Mouse (Mus musculus): ENCODE data around the gene Midn. TPM values are rescaled to one million over a fixed set of nuclear protein-coding genes. Genes with fewer than 3 reads are reported as not detected.
A peak's percentile ranks its signal among the peaks of the same experiment; 100 is the strongest.

Midn gene
- polyA plus RNA-seq, 1 experiment: 53.2 TPM

GRCm38 (mm10) chr10:80147146-80147718 is 840 bp upstream of the Midn start:
- 73% methylated on average over 5 of the region's 5 CpGs for WGBS
- peak overlapping the region; percentile 97 for H3K27ac ChIP-seq (ENCODE audit: control insufficient read depth, insufficient read depth, low read depth, low read length, poor library complexity)
- peaks cover 4% of the 10 kb centered on the region; the same call in 1 of the 2 replicates for H3K4me1 ChIP-seq (ENCODE audit: control insufficient read depth, insufficient read depth, low read length)
- no peak for TF ChIP-seq CTCF (IDR thresholded peaks at IDR 0.05; ENCODE audit: control insufficient read depth, insufficient read depth, low read length)
- TF ChIP-seq POLR2A (IDR thresholded peaks at IDR 0.05; ENCODE audit: borderline replicate concordance, control insufficient read depth, low read depth, low read length): no peak
- no peak overlapping the region for H3K4me3 ChIP-seq (replicated peaks; ENCODE audit: control insufficient read depth, low read depth, low read length)

GRCm38 (mm10) chr10:80148610-80149290 is 678 bp downstream of the Midn start:
- Histone ChIP-seq H3K4me3 (replicated peaks; ENCODE audit: control insufficient read depth, low read depth, low read length) (peak overlapping the region; percentile 95), H3K4me1 (ENCODE audit: control insufficient read depth, insufficient read depth, low read length) (peaks cover 3% of the 10 kb centered on the region; the same call in 1 of the 2 replicates), H3K27ac (ENCODE audit: control insufficient read depth, insufficient read depth, low read depth, low read length, poor library complexity) (peak overlapping the region; percentile 97)
- TF ChIP-seq POLR2A (IDR thresholded peaks at IDR 0.05; ENCODE audit: borderline replicate concordance, control insufficient read depth, low read depth, low read length) (peak; percentile 8; the same call in 1 of the 2 replicates), CTCF (IDR thresholded peaks at IDR 0.05; ENCODE audit: control insufficient read depth, insufficient read depth, low read length) (peak; percentile 53; the same call in 1 of the 2 replicates)
- WGBS: under 1% methylated on average over 57 of the region's 57 CpGs

GRCm38 (mm10) chr10:80149291-80150225 is 1.5 kb downstream of the Midn start:
- Histone ChIP-seq H3K27ac (ENCODE audit: control insufficient read depth, insufficient read depth, low read depth, low read length, poor library complexity) (peak overlapping the region; percentile 97), H3K4me3 (replicated peaks; ENCODE audit: control insufficient read depth, low read depth, low read length) (peak overlapping the region; percentile 95), H3K4me1 (ENCODE audit: control insufficient read depth, insufficient read depth, low read length) (peaks cover 3% of the 10 kb centered on the region; the same call in 1 of the 2 replicates)
- no peak for TF ChIP-seq CTCF (IDR thresholded peaks at IDR 0.05; ENCODE audit: control insufficient read depth, insufficient read depth, low read length)
- peak; percentile 72 for TF ChIP-seq POLR2A (IDR thresholded peaks at IDR 0.05; ENCODE audit: borderline replicate concordance, control insufficient read depth, low read depth, low read length)
- under 1% methylated on average over 88 of the region's 88 CpGs for WGBS

DNA sequence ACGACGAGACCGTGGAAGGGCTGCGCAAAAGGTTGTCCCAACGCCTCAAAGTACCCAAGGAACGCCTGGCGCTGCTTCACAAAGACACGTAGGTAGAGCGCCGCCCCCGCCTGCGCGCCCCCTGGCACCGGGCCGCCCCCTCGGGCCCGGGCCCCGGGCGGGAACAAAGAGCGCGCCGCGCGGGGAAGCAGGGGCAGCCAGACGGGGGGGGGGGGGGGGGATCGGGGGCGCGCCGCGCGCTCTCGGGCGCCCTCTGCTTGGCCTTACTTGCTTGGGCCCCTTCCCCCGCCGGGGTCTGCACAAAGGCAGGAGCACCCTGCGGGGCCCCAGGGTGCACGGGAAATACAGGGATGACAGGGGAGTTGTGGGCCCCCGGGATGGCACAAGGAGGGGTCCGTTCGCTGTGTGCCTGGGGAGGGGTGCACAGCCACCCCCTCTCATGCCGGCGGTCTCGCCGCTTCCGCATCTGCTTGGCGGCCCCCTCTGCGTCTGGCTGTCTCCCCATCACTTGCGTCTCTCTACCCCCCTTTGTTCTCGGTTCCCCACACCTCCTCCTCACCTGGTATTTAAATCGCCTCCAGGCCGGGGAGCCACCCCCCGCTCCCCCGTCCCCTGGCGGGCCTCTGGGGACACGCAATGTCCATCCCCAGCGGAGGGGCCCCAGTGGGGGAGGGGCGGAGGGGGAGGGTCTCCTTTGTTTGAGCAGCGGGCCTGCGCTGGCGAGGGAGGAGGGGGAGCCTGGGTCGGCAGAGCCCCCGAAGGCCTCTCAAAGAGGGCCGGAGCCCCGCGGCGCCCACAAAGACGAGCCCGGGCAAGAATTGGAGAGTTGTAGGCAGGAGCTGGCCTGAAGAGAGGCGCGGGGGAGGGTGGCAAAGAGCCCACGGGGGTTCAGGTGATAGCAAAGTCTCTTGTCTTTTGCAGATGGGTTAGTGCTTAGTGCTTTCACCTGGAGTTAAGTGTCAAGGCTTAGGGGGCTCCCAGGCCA is 2.4 kb downstream of the Midn start:
- peaks cover 7% of the 10 kb centered on the region for H3K4me1 ChIP-seq (ENCODE audit: control insufficient read depth, insufficient read depth, low read length)
- WGBS: under 1% methylated on average over 71 of the region's 71 CpGs
- peak overlapping the region; percentile 95 for H3K4me3 ChIP-seq (replicated peaks; ENCODE audit: control insufficient read depth, low read depth, low read length)
- TF ChIP-seq CTCF (IDR thresholded peaks at IDR 0.05; ENCODE audit: control insufficient read depth, insufficient read depth, low read length): no peak
- TF ChIP-seq POLR2A (IDR thresholded peaks at IDR 0.05; ENCODE audit: borderline replicate concordance, control insufficient read depth, low read depth, low read length): peak; percentile 47; the same call in 1 of the 2 replicates
- peak overlapping the region; percentile 94 for H3K27ac ChIP-seq (ENCODE audit: control insufficient read depth, insufficient read depth, low read depth, low read length, poor library complexity)

- TF ChIP-seq CTCF (IDR thresholded peaks at IDR 0.05; ENCODE audit: control insufficient read depth, insufficient read depth, low read length) (no peak), POLR2A (IDR thresholded peaks at IDR 0.05; ENCODE audit: borderline replicate concordance, control insufficient read depth, low read depth, low read length) (peak; percentile 52; the same call in 1 of the 2 replicates)
- peak overlapping the region; percentile 85 for H3K27ac ChIP-seq (ENCODE audit: control insufficient read depth, insufficient read depth, low read depth, low read length, poor library complexity)
- WGBS: 1% methylated on average over 26 of the region's 26 CpGs
- H3K4me1 ChIP-seq (ENCODE audit: control insufficient read depth, insufficient read depth, low read length): peaks cover 4% of the 10 kb centered on the region
- peak overlapping the region; percentile 69 for H3K4me3 ChIP-seq (replicated peaks; ENCODE audit: control insufficient read depth, low read depth, low read length)
These were observed 3.4 kb downstream of the Midn start for GRCm38 (mm10) chr10:80151211-80152034.

GRCm38 (mm10) chr10:80152071-80152872 is 4.2 kb downstream of the Midn start:
- Histone ChIP-seq H3K4me3 (replicated peaks; ENCODE audit: control insufficient read depth, low read depth, low read length) (peak overlapping the region; percentile 69), H3K4me1 (ENCODE audit: control insufficient read depth, insufficient read depth, low read length) (peaks cover 3% of the 10 kb centered on the region), H3K27ac (ENCODE audit: control insufficient read depth, insufficient read depth, low read depth, low read length, poor library complexity) (peak overlapping the region; percentile 85)
- WGBS: 30% methylated on average over 15 of the region's 15 CpGs
- TF ChIP-seq POLR2A (IDR thresholded peaks at IDR 0.05; ENCODE audit: borderline replicate concordance, control insufficient read depth, low read depth, low read length) (no peak), CTCF (IDR thresholded peaks at IDR 0.05; ENCODE audit: control insufficient read depth, insufficient read depth, low read length) (no peak)
